Mouse (Mus musculus): ENCODE measurements around the gene Kctd14.

DNA sequence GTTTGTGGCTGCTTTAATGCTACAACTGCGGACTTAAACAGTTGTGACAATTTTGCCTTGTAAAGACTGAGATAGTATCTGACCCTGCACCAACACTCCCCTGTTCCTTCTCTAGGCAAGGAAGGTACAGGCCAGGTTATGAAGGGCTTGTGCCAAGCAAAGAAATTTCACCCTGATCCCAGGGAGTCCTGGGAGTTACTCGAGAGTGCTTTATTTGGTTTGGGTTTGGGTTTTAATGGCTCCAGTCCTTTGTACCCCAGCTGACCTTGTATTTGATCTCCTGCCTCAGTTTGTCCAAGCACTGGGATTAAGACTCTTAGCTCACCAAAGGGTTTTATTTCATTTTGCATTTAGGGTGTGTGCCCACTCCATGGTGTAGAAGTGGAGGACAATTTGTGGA, 40.0 kb upstream of the Kctd14 start:
- TF ChIP-seq CTCF (IDR thresholded peaks at IDR 0.05; ENCODE audit: control insufficient read depth, insufficient read depth, insufficient read length) (no peak), MYOD1 (IDR thresholded peaks at IDR 0.05; ENCODE audit: control insufficient read depth, insufficient read length, low read depth) (no peak)

All from C2C12 (cell line).